In genomic region chr19:29058741-29059140, GRCm38 (mm10) we compare ENCODE assay signal across 25 mouse cellular contexts.
"Had no signal": no experiment of that assay in that cellular context is flagged by ENCODE, and none has a peak within 500 bp of the region (broad histone marks: within the 10 kb centered on the region; RNA-seq: fewer than 3 reads in every experiment).

No protein-coding gene starts in this region.

- H3K4me2 ChIP-seq: heart, embryonic 12.5 days; hindbrain, embryonic 12.5 days; hindbrain, embryonic 14.5 days; intestine, embryonic 15.5 days; limb, embryonic 12.5 days; liver, embryonic 13.5 days had no signal

- H3K4me1 ChIP-seq: heart, embryonic 10.5 days; heart, embryonic 12.5 days; hindbrain, embryonic 12.5 days had no signal

- H3K4me3 ChIP-seq: gastrocnemius, adult 2 months; heart, embryonic 10.5 days; heart, embryonic 12.5 days; hindbrain, embryonic 10.5 days; hindbrain, embryonic 12.5 days; intestine, embryonic 15.5 days; layer of hippocampus, adult 2 months; left cerebral cortex, adult 2 months; limb, embryonic 10.5 days; limb, embryonic 12.5 days; liver, embryonic 13.5 days had no signal

- ATAC-seq: hindbrain, embryonic 16.5 days; inflammation-experienced regulatory T-cells, adult 6 months; intestine, embryonic 15.5 days; intestine, postnatal 0 days had no signal

- H3K36me3 ChIP-seq: heart, embryonic 10.5 days; heart, embryonic 12.5 days; hindbrain, embryonic 10.5 days; hindbrain, embryonic 12.5 days; intestine, embryonic 15.5 days; limb, embryonic 10.5 days; limb, embryonic 12.5 days; liver, embryonic 13.5 days had no signal

- DNase-seq: gastrocnemius, adult 2 months; gastrocnemius, postnatal 10 days; gastrocnemius, postnatal 25 days; heart, adult 18-20 months; heart, postnatal 10 days; heart, postnatal 4 days; kidney, adult 18-20 months; kidney, adult 8-10 months; kidney, postnatal 10 days; kidney, postnatal 4 days; liver; liver, embryonic 13.5 days had no signal

- H3K9me3 ChIP-seq: heart, embryonic 10.5 days; heart, embryonic 12.5 days; hindbrain, embryonic 10.5 days; hindbrain, embryonic 12.5 days; intestine, embryonic 15.5 days; limb, embryonic 10.5 days; limb, embryonic 12.5 days; liver, embryonic 13.5 days had no signal

- H3K27ac ChIP-seq: gastrocnemius, adult 2 months; heart, embryonic 10.5 days; hindbrain, embryonic 10.5 days; hindbrain, embryonic 12.5 days; hindbrain, embryonic 14.5 days; intestine, embryonic 15.5 days; layer of hippocampus, adult 2 months; left cerebral cortex, adult 2 months; limb, embryonic 10.5 days; limb, embryonic 12.5 days; liver, embryonic 13.5 days had no signal

- H3K27me3 ChIP-seq: hindbrain, embryonic 12.5 days; intestine, embryonic 15.5 days; limb, embryonic 12.5 days; liver, embryonic 13.5 days had no signal

- H3K9ac ChIP-seq: heart, embryonic 12.5 days; hindbrain, embryonic 12.5 days; hindbrain, embryonic 14.5 days; intestine, embryonic 15.5 days; limb, embryonic 12.5 days; liver, embryonic 13.5 days had no signal
